Mouse (Mus musculus): ENCODE measurements around the gene Gmfg. TPM values are rescaled to one million over a fixed set of nuclear protein-coding genes. Genes with fewer than 3 reads are reported as not detected.

The Gmfg gene
- polyA plus RNA-seq, 1 experiment from 2014 or later: 6.4 TPM

GRCm38 (mm10) chr7:28401942-28402341, 35.3 kb upstream of the Gmfg start:
- 64% methylated on average over 3 of the region's 3 CpGs for WGBS (ENCODE audit: insufficient replicate concordance)
- H3K4me2 ChIP-seq: no peak overlapping the region
- H3K36me3 ChIP-seq (ENCODE audit: control insufficient read depth, insufficient read depth, low read length): peaks cover 56% of the 10 kb centered on the region
- H3K27ac ChIP-seq (ENCODE audit: low read depth, low read length): no peak overlapping the region
- no peaks in the 10 kb centered on the region for H3K9me3 ChIP-seq (replicated peaks; ENCODE audit: control insufficient read depth, low read length)
- no peak for ATAC-seq (replicated peaks; ENCODE audit: insufficient number of reproducible peaks, low FRiP score, low TSS enrichment)
- H3K4me1 ChIP-seq (ENCODE audit: control insufficient read depth, insufficient read depth, low read length): no peaks in the 10 kb centered on the region
- H3K4me3 ChIP-seq (ENCODE audit: low read depth, low read length): no peak overlapping the region
- no peaks in the 10 kb centered on the region for H3K27me3 ChIP-seq (ENCODE audit: control insufficient read depth, insufficient read depth, low read length)
- no peak overlapping the region for H3K9ac ChIP-seq (ENCODE audit: low read depth, low read length)

GRCm38 (mm10) chr7:28410841-28411475, 26.3 kb upstream of the Gmfg start:
- Histone ChIP-seq H3K4me1 (ENCODE audit: control insufficient read depth, insufficient read depth, low read length) (no peaks in the 10 kb centered on the region), H3K27ac (ENCODE audit: low read depth, low read length) (no peak overlapping the region), H3K36me3 (ENCODE audit: control insufficient read depth, insufficient read depth, low read length) (peaks cover 30% of the 10 kb centered on the region), H3K27me3 (ENCODE audit: control insufficient read depth, insufficient read depth, low read length) (no peaks in the 10 kb centered on the region), H3K4me3 (ENCODE audit: low read depth, low read length) (no peak overlapping the region), H3K9me3 (replicated peaks; ENCODE audit: control insufficient read depth, low read length) (no peaks in the 10 kb centered on the region), H3K9ac (ENCODE audit: low read depth, low read length) (no peak overlapping the region), H3K4me2 (no peak overlapping the region)
- 85% methylated on average over 3 of the region's 3 CpGs for WGBS (ENCODE audit: insufficient replicate concordance)
- no peak for ATAC-seq (replicated peaks; ENCODE audit: insufficient number of reproducible peaks, low FRiP score, low TSS enrichment)

GRCm38 (mm10) chr7:28412826-28413225, 24.4 kb upstream of the Gmfg start:
- H3K4me2 ChIP-seq: no peak overlapping the region
- 86% methylated on average over 4 of the region's 4 CpGs for WGBS (ENCODE audit: insufficient replicate concordance)
- no peaks in the 10 kb centered on the region for H3K27me3 ChIP-seq (ENCODE audit: control insufficient read depth, insufficient read depth, low read length)
- H3K4me1 ChIP-seq (ENCODE audit: control insufficient read depth, insufficient read depth, low read length): no peaks in the 10 kb centered on the region
- no peaks in the 10 kb centered on the region for H3K9me3 ChIP-seq (replicated peaks; ENCODE audit: control insufficient read depth, low read length)
- H3K27ac ChIP-seq (ENCODE audit: low read depth, low read length): no peak overlapping the region
- ATAC-seq (replicated peaks; ENCODE audit: insufficient number of reproducible peaks, low FRiP score, low TSS enrichment): no peak
- peaks cover 20% of the 10 kb centered on the region for H3K36me3 ChIP-seq (ENCODE audit: control insufficient read depth, insufficient read depth, low read length)
- H3K9ac ChIP-seq (ENCODE audit: low read depth, low read length): no peak overlapping the region
- H3K4me3 ChIP-seq (ENCODE audit: low read depth, low read length): no peak overlapping the region

GRCm38 (mm10) chr7:28417368-28417767, 19.9 kb upstream of the Gmfg start:
- no peak overlapping the region for H3K4me2 ChIP-seq
- peaks cover 28% of the 10 kb centered on the region for H3K36me3 ChIP-seq (ENCODE audit: control insufficient read depth, insufficient read depth, low read length)
- H3K9ac ChIP-seq (ENCODE audit: low read depth, low read length): no peak overlapping the region
- no peaks in the 10 kb centered on the region for H3K9me3 ChIP-seq (replicated peaks; ENCODE audit: control insufficient read depth, low read length)
- no peaks in the 10 kb centered on the region for H3K4me1 ChIP-seq (ENCODE audit: control insufficient read depth, insufficient read depth, low read length)
- ATAC-seq (replicated peaks; ENCODE audit: insufficient number of reproducible peaks, low FRiP score, low TSS enrichment): no peak
- H3K4me3 ChIP-seq (ENCODE audit: low read depth, low read length): no peak overlapping the region
- no peaks in the 10 kb centered on the region for H3K27me3 ChIP-seq (ENCODE audit: control insufficient read depth, insufficient read depth, low read length)
- no peak overlapping the region for H3K27ac ChIP-seq (ENCODE audit: low read depth, low read length)

- Histone ChIP-seq H3K36me3 (ENCODE audit: control insufficient read depth, insufficient read depth, low read length) (peaks cover 33% of the 10 kb centered on the region), H3K4me2 (no peak overlapping the region), H3K27me3 (ENCODE audit: control insufficient read depth, insufficient read depth, low read length) (no peaks in the 10 kb centered on the region), H3K4me1 (ENCODE audit: control insufficient read depth, insufficient read depth, low read length) (no peaks in the 10 kb centered on the region), H3K9me3 (replicated peaks; ENCODE audit: control insufficient read depth, low read length) (no peaks in the 10 kb centered on the region), H3K27ac (ENCODE audit: low read depth, low read length) (no peak overlapping the region), H3K9ac (ENCODE audit: low read depth, low read length) (no peak overlapping the region), H3K4me3 (ENCODE audit: low read depth, low read length) (no peak overlapping the region)
- peak; percentile 31; the same call in 1 of the 2 replicates for ATAC-seq (replicated peaks; ENCODE audit: insufficient number of reproducible peaks, low FRiP score, low TSS enrichment)
- 69% methylated on average over 8 of the region's 8 CpGs for whole genome bisulfite sequencing (ENCODE audit: insufficient replicate concordance)
Observed at GRCm38 (mm10) chr7:28418096-28418670, 19.1 kb upstream of the Gmfg start.

GRCm38 (mm10) chr7:28419416-28419815, 17.8 kb upstream of the Gmfg start:
- Histone ChIP-seq H3K4me2 (no peak overlapping the region), H3K4me3 (ENCODE audit: low read depth, low read length) (no peak overlapping the region), H3K9ac (ENCODE audit: low read depth, low read length) (no peak overlapping the region), H3K9me3 (replicated peaks; ENCODE audit: control insufficient read depth, low read length) (no peaks in the 10 kb centered on the region), H3K27ac (ENCODE audit: low read depth, low read length) (no peak overlapping the region), H3K27me3 (ENCODE audit: control insufficient read depth, insufficient read depth, low read length) (no peaks in the 10 kb centered on the region), H3K4me1 (ENCODE audit: control insufficient read depth, insufficient read depth, low read length) (no peaks in the 10 kb centered on the region), H3K36me3 (ENCODE audit: control insufficient read depth, insufficient read depth, low read length) (peaks cover 26% of the 10 kb centered on the region)
- 96% methylated on average over 2 of the region's 2 CpGs for WGBS (ENCODE audit: insufficient replicate concordance)
- no peak for ATAC-seq (replicated peaks; ENCODE audit: insufficient number of reproducible peaks, low FRiP score, low TSS enrichment)

- WGBS (ENCODE audit: insufficient replicate concordance): 89% methylated on average over 1 of the region's 1 CpGs
- Histone ChIP-seq H3K9me3 (replicated peaks; ENCODE audit: control insufficient read depth, low read length) (no peaks in the 10 kb centered on the region), H3K4me2 (no peak overlapping the region), H3K36me3 (ENCODE audit: control insufficient read depth, insufficient read depth, low read length) (peaks cover 16% of the 10 kb centered on the region), H3K27ac (ENCODE audit: low read depth, low read length) (no peak overlapping the region), H3K4me1 (ENCODE audit: control insufficient read depth, insufficient read depth, low read length) (no peaks in the 10 kb centered on the region), H3K27me3 (ENCODE audit: control insufficient read depth, insufficient read depth, low read length) (no peaks in the 10 kb centered on the region), H3K4me3 (ENCODE audit: low read depth, low read length) (no peak overlapping the region), H3K9ac (ENCODE audit: low read depth, low read length) (no peak overlapping the region)
- no peak for ATAC-seq (replicated peaks; ENCODE audit: insufficient number of reproducible peaks, low FRiP score, low TSS enrichment)
Observed at GRCm38 (mm10) chr7:28423018-28423417, 14.2 kb upstream of the Gmfg start.

GRCm38 (mm10) chr7:28427738-28428137, 9.5 kb upstream of the Gmfg start:
- peaks cover 14% of the 10 kb centered on the region for H3K36me3 ChIP-seq (ENCODE audit: control insufficient read depth, insufficient read depth, low read length)
- no peak overlapping the region for H3K27ac ChIP-seq (ENCODE audit: low read depth, low read length)
- no peak overlapping the region for H3K4me3 ChIP-seq (ENCODE audit: low read depth, low read length)
- ATAC-seq (replicated peaks; ENCODE audit: insufficient number of reproducible peaks, low FRiP score, low TSS enrichment): no peak
- no peaks in the 10 kb centered on the region for H3K27me3 ChIP-seq (ENCODE audit: control insufficient read depth, insufficient read depth, low read length)
- no peak overlapping the region for H3K9ac ChIP-seq (ENCODE audit: low read depth, low read length)
- H3K9me3 ChIP-seq (replicated peaks; ENCODE audit: control insufficient read depth, low read length): no peaks in the 10 kb centered on the region
- no peak overlapping the region for H3K4me2 ChIP-seq
- 0 out of 2 replicates have a peak, but pooled peaks cover 2% of the 10 kb centered on the region for H3K4me1 ChIP-seq (ENCODE audit: control insufficient read depth, insufficient read depth, low read length)

GRCm38 (mm10) chr7:28430512-28430911, 6.7 kb upstream of the Gmfg start:
- Histone ChIP-seq H3K9me3 (replicated peaks; ENCODE audit: control insufficient read depth, low read length) (no peaks in the 10 kb centered on the region), H3K4me1 (ENCODE audit: control insufficient read depth, insufficient read depth, low read length) (peaks cover 15% of the 10 kb centered on the region; the same call in 1 of the 2 replicates), H3K4me3 (ENCODE audit: low read depth, low read length) (no peak overlapping the region), H3K36me3 (ENCODE audit: control insufficient read depth, insufficient read depth, low read length) (peaks cover 7% of the 10 kb centered on the region; the same call in 1 of the 2 replicates), H3K4me2 (no peak overlapping the region), H3K27ac (ENCODE audit: low read depth, low read length) (no peak overlapping the region), H3K9ac (ENCODE audit: low read depth, low read length) (no peak overlapping the region), H3K27me3 (ENCODE audit: control insufficient read depth, insufficient read depth, low read length) (no peaks in the 10 kb centered on the region)
- 79% methylated on average over 1 of the region's 1 CpGs for WGBS (ENCODE audit: insufficient replicate concordance)
- no peak; the same call in 1 of the 2 replicates for ATAC-seq (replicated peaks; ENCODE audit: insufficient number of reproducible peaks, low FRiP score, low TSS enrichment)

Measured in heart, embryonic 11.5 days (tissue).